In the genomic region with DNA sequence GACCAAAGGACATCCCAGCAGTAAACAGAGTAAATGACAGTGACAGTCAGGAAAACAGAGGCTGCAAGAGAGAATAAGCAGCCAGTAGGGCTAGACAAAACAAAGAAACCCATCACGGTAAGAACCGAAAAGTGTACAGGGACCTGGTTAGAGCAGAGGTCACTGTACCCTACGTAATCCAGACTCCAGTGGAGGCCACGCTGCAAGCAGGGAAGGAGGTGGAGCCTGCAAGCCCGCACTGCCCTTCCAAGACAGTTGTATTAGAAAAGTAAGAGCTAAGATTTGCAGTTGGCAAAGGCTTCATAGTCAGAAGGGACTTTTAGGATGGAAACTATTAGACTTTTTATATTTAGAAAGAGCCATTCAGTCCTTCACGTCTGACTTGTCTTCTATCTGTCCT, we compare ENCODE assay signal across 11 mouse cellular contexts. TPM values are rescaled to one million over a fixed set of nuclear protein-coding genes. Genes with fewer than 3 reads are reported as not detected.
"Had no signal": no experiment of that assay in that cellular context is flagged by ENCODE, and none has a peak within 500 bp of the region (broad histone marks: within the 10 kb centered on the region; RNA-seq: fewer than 3 reads in every experiment).

No protein-coding gene starts in this region.

- DNase-seq: kidney, adult 18-20 months; kidney, postnatal 25 days; layer of hippocampus, adult 9-11 months; liver; lung, adult 2 months; lung, postnatal 36 days; right cerebral cortex, postnatal 14 days; thymus, postnatal 4 days had no signal

RNA-seq across cellular contexts. Expression of gene Fcrla, which starts 0.4 kb away (rescaled TPM):
- total RNA-seq: left cerebral cortex, postnatal 36 days; megakaryocyte progenitor cell, adult 5-6 weeks; midbrain, postnatal 0 days had no signal

RNA-seq across cellular contexts. Expression of gene Fcrlb, which starts 14.2 kb away (rescaled TPM):
- total RNA-seq: megakaryocyte progenitor cell, adult 5-6 weeks had no signal
